Mouse (Mus musculus): ENCODE measurements around the gene Gm8011. TPM values are rescaled to one million over a fixed set of nuclear protein-coding genes. Genes with fewer than 3 reads are reported as not detected.
"Not testable (repeated sequence)": the region's sequence is repeated elsewhere in the genome, so short reads cannot be mapped to it uniquely, and the experiment has no call there.

The Gm8011 gene
- not detected in 2 replicates for polyA plus RNA-seq (2014; fragmentation: Nextera tagmentation; extraction: Ambion mirVana)

- not testable (repeated sequence) for H3K9me3 ChIP-seq (ENCODE audit: control insufficient read depth, low read length); H3K27ac ChIP-seq (ENCODE audit: low read depth, low read length); ATAC-seq (ENCODE audit: low FRiP score); H3K4me3 ChIP-seq (ENCODE audit: low read depth, low read length); H3K9ac ChIP-seq (ENCODE audit: low read length); DNase-seq (ENCODE audit: low spot score, missing footprints); H3K27me3 ChIP-seq (ENCODE audit: control insufficient read depth, insufficient read depth, low read length); H3K4me1 ChIP-seq (ENCODE audit: control insufficient read depth, insufficient read depth, low read length); H3K36me3 ChIP-seq (ENCODE audit: control insufficient read depth, insufficient read depth, low read length); H3K4me2 ChIP-seq
- 42% methylated on average over 2 of the region's 2 CpGs for WGBS
Measured at GRCm38 (mm10) chr14:42463581-42463980, at the start of gene Gm8011. Gene Gm8011 (plus strand): TSS chr14:42463881.

GRCm38 (mm10) chr14:42439573-42439972 is 24.1 kb upstream of the Gm8011 start, which contains the start of gene Gm8005:
Gene Gm8005 (minus strand): TSS chr14:42439673.
- 97% methylated on average over 2 of the region's 4 CpGs for WGBS
- H3K4me1 ChIP-seq (ENCODE audit: control insufficient read depth, insufficient read depth, low read length); H3K27me3 ChIP-seq (ENCODE audit: control insufficient read depth, insufficient read depth, low read length); DNase-seq (ENCODE audit: low spot score, missing footprints); H3K4me3 ChIP-seq (ENCODE audit: low read depth, low read length); H3K27ac ChIP-seq (ENCODE audit: low read depth, low read length); ATAC-seq (ENCODE audit: low FRiP score); H3K36me3 ChIP-seq (ENCODE audit: control insufficient read depth, insufficient read depth, low read length); H3K9me3 ChIP-seq (ENCODE audit: control insufficient read depth, low read length); H3K9ac ChIP-seq (ENCODE audit: low read length); H3K4me2 ChIP-seq: not testable (repeated sequence)

- ATAC-seq (ENCODE audit: low FRiP score); H3K4me2 ChIP-seq; H3K9ac ChIP-seq (ENCODE audit: low read length); DNase-seq (ENCODE audit: low spot score, missing footprints); H3K36me3 ChIP-seq (ENCODE audit: control insufficient read depth, insufficient read depth, low read length); H3K4me3 ChIP-seq (ENCODE audit: low read depth, low read length); H3K4me1 ChIP-seq (ENCODE audit: control insufficient read depth, insufficient read depth, low read length); H3K9me3 ChIP-seq (ENCODE audit: control insufficient read depth, low read length); H3K27ac ChIP-seq (ENCODE audit: low read depth, low read length); H3K27me3 ChIP-seq (ENCODE audit: control insufficient read depth, insufficient read depth, low read length): not testable (repeated sequence)
- WGBS, result 100% methylated on average over 1 of the region's 3 CpGs
Measured at GRCm38 (mm10) chr14:42502249-42502648, 38.6 kb downstream of the Gm8011 start, which contains the start of gene Gm8020. Gene Gm8020 (minus strand): TSS chr14:42502349.

Other genes starting within 250 kb of the Gm8011 start
- not detected in 2 replicates for gene Gm17026, start 203.8 kb upstream of the Gm8011 start, polyA plus RNA-seq (2014; fragmentation: Nextera tagmentation; extraction: Ambion mirVana)
- not detected in 2 replicates for gene Gm9611, start 166.5 kb upstream of the Gm8011 start, polyA plus RNA-seq (2014; fragmentation: Nextera tagmentation; extraction: Ambion mirVana)
- not detected in 2 replicates for gene Gm7995, start 153.7 kb upstream of the Gm8011 start, polyA plus RNA-seq (2014; fragmentation: Nextera tagmentation; extraction: Ambion mirVana)
- not detected in 2 replicates for gene Gm8005, start 24.2 kb upstream of the Gm8011 start, polyA plus RNA-seq (2014; fragmentation: Nextera tagmentation; extraction: Ambion mirVana)
- gene Gm8020, start 38.5 kb downstream of the Gm8011 start, polyA plus RNA-seq (2014; fragmentation: Nextera tagmentation; extraction: Ambion mirVana), result not detected in 2 replicates
- not detected in 2 replicates for gene Gm8024, start 60.4 kb downstream of the Gm8011 start, polyA plus RNA-seq (2014; fragmentation: Nextera tagmentation; extraction: Ambion mirVana)
- gene Gm17124, start 136.0 kb downstream of the Gm8011 start, polyA plus RNA-seq (2014; fragmentation: Nextera tagmentation; extraction: Ambion mirVana), result not detected in 2 replicates
- not detected in 2 replicates for gene Gm3633, start 178.0 kb downstream of the Gm8011 start, polyA plus RNA-seq (2014; fragmentation: Nextera tagmentation; extraction: Ambion mirVana)
- not detected in 2 replicates for gene Gm10378, start 192.1 kb downstream of the Gm8011 start, polyA plus RNA-seq (2014; fragmentation: Nextera tagmentation; extraction: Ambion mirVana)

All from midbrain, embryonic 11.5 days (tissue).